Mouse (Mus musculus) heart, adult 2 months (tissue): ENCODE data around the gene Fance.

Experiments
- CTCF ChIP-seq: fragments of 200-600 bp; IDR thresholded peaks from 2 replicates; pipeline ENCODE4 v1.8.1; 2022; ENCODE audit warnings: antibody characterized with exemption, mild to moderate bottlenecking, moderate library complexity
- EP300 ChIP-seq: fragments of 200-500 bp; IDR thresholded peaks from 2 replicates; pipeline ENCODE4 v1.6.1; 2011; ENCODE audit warnings: low read depth, low read length, control low read depth; ENCODE audit not compliant: insufficient read depth
- POLR2A ChIP-seq: fragments of 200-500 bp; IDR thresholded peaks from 2 replicates; pipeline ENCODE4 v1.6.1; 2011; ENCODE audit warnings: mild to moderate bottlenecking, low read depth, low read length, control low read depth; ENCODE audit not compliant: insufficient read depth

DNA sequence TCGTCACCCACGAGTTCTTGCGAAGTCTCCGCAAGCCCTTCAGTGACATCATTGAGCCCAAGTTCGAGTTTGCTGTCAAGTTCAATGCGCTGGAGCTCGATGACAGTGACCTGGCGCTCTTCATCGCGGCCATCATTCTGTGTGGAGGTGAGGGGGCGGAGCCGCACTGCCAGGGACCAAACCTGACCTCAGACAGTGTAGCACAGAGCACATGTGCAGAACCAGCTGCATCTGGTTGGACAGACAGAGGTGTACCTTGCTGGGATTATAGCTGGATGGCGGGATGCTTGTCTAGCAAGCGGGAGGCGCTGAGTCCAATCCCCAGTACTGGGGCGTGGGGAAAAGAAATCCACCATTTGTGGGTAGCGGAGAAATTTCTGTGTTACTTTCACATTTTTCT, 14.4 kb upstream of the Fance start:
- TF ChIP-seq CTCF (no peak), EP300 (no peak), POLR2A (no peak)
